Mouse (Mus musculus) C2C12 (cell line): ENCODE measurements around the gene Loxl4.

Experiments
- CTCF ChIP-seq: IDR thresholded peaks from one replicate; pipeline ENCODE4 v1.5.1; 2011; ENCODE audit not compliant: control insufficient read depth, insufficient read depth, insufficient read length
- FOSL1 ChIP-seq: IDR thresholded peaks from one replicate; pipeline ENCODE4 v1.8.0; 2011; ENCODE audit warnings: mild to moderate bottlenecking, low read length; ENCODE audit not compliant: poor library complexity, insufficient read depth, severe bottlenecking
- USF1 ChIP-seq: IDR thresholded peaks from one replicate; pipeline ENCODE4 v1.6.1; 2011; ENCODE audit warnings: low read depth, mild to moderate bottlenecking, control low read depth, moderate library complexity

- no peak for TF ChIP-seq USF1
- TF ChIP-seq CTCF = no peak
- no peak for TF ChIP-seq FOSL1
Measured at GRCm38 (mm10) chr19:42631541-42631961, 18.9 kb upstream of the Loxl4 start.
